ENCODE assay signal across 9 mouse cellular contexts in the genomic region with DNA sequence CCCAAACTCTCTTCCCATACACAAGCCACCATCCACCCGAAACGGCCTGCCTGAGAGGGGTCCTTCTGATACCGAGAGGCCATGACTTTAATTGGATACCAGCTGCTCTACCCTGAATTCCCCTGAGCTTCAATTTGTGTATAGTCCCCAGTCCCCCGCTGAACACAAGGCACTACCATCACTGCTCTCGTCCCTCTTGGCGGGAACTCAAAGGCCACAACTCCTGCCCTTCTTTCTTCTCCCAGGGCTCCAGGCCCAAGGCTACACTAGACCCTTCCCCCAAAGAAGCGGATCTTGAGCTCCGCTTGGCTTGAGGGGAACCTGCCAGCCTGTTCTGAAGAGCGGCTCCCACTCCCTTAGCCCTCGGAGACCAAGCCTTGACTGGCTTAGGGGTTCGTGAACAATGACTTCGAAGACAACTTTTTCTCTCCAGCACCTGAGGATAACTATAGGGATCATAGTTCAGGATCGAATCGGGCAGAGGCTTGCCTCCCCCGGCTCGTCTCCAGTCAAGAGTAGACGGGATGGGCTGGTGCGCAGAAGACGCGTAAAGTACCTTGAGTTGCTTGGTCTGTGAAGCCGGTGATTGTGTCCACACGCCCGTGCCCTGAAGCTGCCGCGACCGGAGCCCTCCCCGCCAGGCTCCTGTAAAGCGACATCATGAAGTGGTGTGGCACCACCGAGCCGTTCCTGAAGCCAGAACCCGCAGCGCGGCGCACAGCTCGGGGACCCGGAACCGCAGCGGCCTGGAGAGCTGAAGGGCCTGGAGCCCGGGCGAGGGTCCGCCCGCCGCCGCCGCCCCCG. TPM values are rescaled to one million over a fixed set of nuclear protein-coding genes. Genes with fewer than 3 reads are reported as not detected.
DNase-seq lines count a peak whose midpoint lies in the region; ATAC-seq lines count a peak whose summit lies in the region.
"Had no signal": no experiment of that assay in that cellular context is flagged by ENCODE, and none has a peak within 500 bp of the region (broad histone marks: within the 10 kb centered on the region; RNA-seq: fewer than 3 reads in every experiment).

No protein-coding gene starts in this region.

- H3K27ac ChIP-seq in heart, embryonic 14.5 days (replicated peaks in 1 of 2; ENCODE audit: control insufficient read depth in 1 of 2, insufficient read depth in 1 of 2, low read depth in 2 of 2, low read length in 2 of 2), result no peak overlapping the region
- no peak overlapping the region for H3K27ac ChIP-seq in hindbrain, embryonic 14.5 days
- H3K27ac ChIP-seq in midbrain, embryonic 14.5 days (replicated peaks; ENCODE audit: low read depth, low read length), result no peak overlapping the region

- no peak for DNase-seq in heart, adult 8-10 months (ENCODE audit: low spot score)
- peak; percentile 43 for DNase-seq in embryo, embryonic 10.5 days (ENCODE audit: low spot score)
- no peak for DNase-seq in hindbrain, embryonic 14.5 days (ENCODE audit: low spot score)
- DNase-seq in midbrain, embryonic 14.5 days, result peak; percentile 39
- no peak for DNase-seq in cerebellum, adult 11 months
- no peak for DNase-seq in adrenal gland, adult 18-20 months (ENCODE audit: low spot score in 2 of 2)
- DNase-seq in retina, embryonic 14.5 days (ENCODE audit: low spot score), result no peak
- DNase-seq: thymus, postnatal 25 days had no signal

- H3K4me3 ChIP-seq in heart, embryonic 14.5 days (ENCODE audit: control insufficient read depth in 1 of 2, insufficient read depth in 1 of 2, low read depth in 1 of 2, low read length in 2 of 2), result peak overlapping the region; percentile 34 to 57
- peak overlapping the region; percentile 42 for H3K4me3 ChIP-seq in hindbrain, embryonic 14.5 days (replicated peaks; ENCODE audit: low read length)
- H3K4me3 ChIP-seq in midbrain, embryonic 14.5 days (replicated peaks; ENCODE audit: low read depth, low read length), result peak overlapping the region; percentile 40

- H3K4me1 ChIP-seq in heart, embryonic 14.5 days (ENCODE audit: control insufficient read depth in 2 of 2, insufficient read depth in 2 of 2, low read length in 2 of 2), result peaks cover 10 to 25% of the 10 kb centered on the region in 2 experiments
- peaks cover 16% of the 10 kb centered on the region for H3K4me1 ChIP-seq in hindbrain, embryonic 14.5 days (replicated peaks; ENCODE audit: control insufficient read depth, insufficient read depth, low read length)
- H3K4me1 ChIP-seq in midbrain, embryonic 14.5 days (ENCODE audit: control insufficient read depth, insufficient read depth, low read length), result peaks cover 16% of the 10 kb centered on the region; the same call in 1 of the 2 replicates

- H3K27me3 ChIP-seq in heart, embryonic 14.5 days (ENCODE audit: control insufficient read depth, insufficient read depth, low read length), result peaks cover 97% of the 10 kb centered on the region
- H3K27me3 ChIP-seq in hindbrain, embryonic 14.5 days (ENCODE audit: control insufficient read depth, insufficient read depth, low read length), result peaks cover 97% of the 10 kb centered on the region
- peaks cover 77% of the 10 kb centered on the region for H3K27me3 ChIP-seq in midbrain, embryonic 14.5 days (ENCODE audit: control insufficient read depth, insufficient read depth, low read length)

- 7% methylated on average over 46 of the region's 46 CpGs for WGBS in heart, embryonic 14.5 days
- 3% methylated on average over 45 of the region's 46 CpGs for WGBS in hindbrain, embryonic 14.5 days
- 2% methylated on average over 46 of the region's 46 CpGs for WGBS in midbrain, embryonic 14.5 days

- H3K9ac ChIP-seq in heart, embryonic 14.5 days (ENCODE audit: low read length), result peak overlapping the region; percentile 64
- peak overlapping the region; percentile 31; the same call in 1 of the 2 replicates for H3K9ac ChIP-seq in hindbrain, embryonic 14.5 days
- H3K9ac ChIP-seq in midbrain, embryonic 14.5 days (replicated peaks; ENCODE audit: low read length), result peak overlapping the region; percentile 40; the same call in 1 of the 2 replicates

- no peaks in the 10 kb centered on the region for H3K9me3 ChIP-seq in heart, embryonic 14.5 days (ENCODE audit: control insufficient read depth, low read length)
- H3K9me3 ChIP-seq in hindbrain, embryonic 14.5 days (ENCODE audit: control insufficient read depth, low read length), result no peaks in the 10 kb centered on the region
- H3K9me3 ChIP-seq in midbrain, embryonic 14.5 days (ENCODE audit: control insufficient read depth, low read length), result no peaks in the 10 kb centered on the region

- no peaks in the 10 kb centered on the region for H3K36me3 ChIP-seq in heart, embryonic 14.5 days (ENCODE audit: control insufficient read depth, insufficient read depth, low read length)
- no peaks in the 10 kb centered on the region for H3K36me3 ChIP-seq in hindbrain, embryonic 14.5 days (replicated peaks; ENCODE audit: control insufficient read depth, insufficient read depth)
- no peaks in the 10 kb centered on the region for H3K36me3 ChIP-seq in midbrain, embryonic 14.5 days (ENCODE audit: control insufficient read depth, insufficient read depth, low read length)

- ATAC-seq in heart, embryonic 14.5 days (ENCODE audit: insufficient number of reproducible peaks, insufficient read depth, low FRiP score, low read depth), result no peak
- no peak; the same call in 1 of the 2 replicates for ATAC-seq in hindbrain, embryonic 14.5 days (ENCODE audit: low FRiP score)
- 0 out of 2 replicates have a peak, but pooled peaks have one; percentile 3 for ATAC-seq in midbrain, embryonic 14.5 days (ENCODE audit: low FRiP score, low TSS enrichment)

- H3K4me2 ChIP-seq in heart, embryonic 14.5 days (ENCODE audit: low read length), result peak overlapping the region; percentile 89
- H3K4me2 ChIP-seq in hindbrain, embryonic 14.5 days (replicated peaks), result peak overlapping the region; percentile 78
- peak overlapping the region; percentile 65 for H3K4me2 ChIP-seq in midbrain, embryonic 14.5 days (ENCODE audit: low read length)

RNA-seq across cellular contexts. Expression of a gene that starts 0.5 kb away (rescaled TPM):
- polyA plus RNA-seq in heart, embryonic 14.5 days (2014; fragmentation: Nextera tagmentation; extraction: Ambion mirVana), result not detected in 2 replicates
- total RNA-seq in heart, adult 8-10 months (2022), result under 1 TPM; 0.37 to 0.78 (median 0.38) TPM
- 0.14 and 0.67 TPM in 2 replicates for polyA plus RNA-seq in hindbrain, embryonic 14.5 days (2014; fragmentation: Nextera tagmentation; extraction: Ambion mirVana)
- polyA plus RNA-seq in midbrain, embryonic 14.5 days (2014; fragmentation: Nextera tagmentation; extraction: Ambion mirVana), result 0.25 TPM in 1 of 2 replicates, not detected in the other
- not detected for total RNA-seq in adrenal gland, adult 18-20 months (2021)

RNA-seq across cellular contexts. Expression of a gene that starts 12.0 kb away (rescaled TPM):
- 10.5 and 11.1 TPM in 2 replicates for polyA plus RNA-seq in heart, embryonic 14.5 days (2014; fragmentation: Nextera tagmentation; extraction: Ambion mirVana)
- 10 to 100 TPM; 13.9 to 20.3 (median 17.1) TPM for total RNA-seq in heart, adult 8-10 months (2022)
- polyA plus RNA-seq in hindbrain, embryonic 14.5 days (2014; fragmentation: Nextera tagmentation; extraction: Ambion mirVana), result 5.9 and 6.2 TPM in 2 replicates
- polyA plus RNA-seq in midbrain, embryonic 14.5 days (2014; fragmentation: Nextera tagmentation; extraction: Ambion mirVana), result 6.7 and 7.0 TPM in 2 replicates
- 10 to 100 TPM; 12.4 to 16.5 TPM for total RNA-seq in adrenal gland, adult 18-20 months (2021)

Comparison
In these comparisons a context has a peak if more than half of its experiments do, and no peak if none do; other contexts are left out.
1. DNase-seq: peak in embryo, embryonic 10.5 days (single experiment) and midbrain, embryonic 14.5 days (single experiment); none in heart, adult 8-10 months (single experiment), hindbrain, embryonic 14.5 days (single experiment), cerebellum, adult 11 months (single experiment), adrenal gland, adult 18-20 months (0 of 2) and retina, embryonic 14.5 days (single experiment).
2. Peak in every context shown above with its lines, with median percentiles within 50 percentile points of each other: H3K4me2 ChIP-seq, H3K4me3 ChIP-seq and H3K9ac ChIP-seq.